21 mouse cellular contexts compared by ENCODE assay signal in genomic region chr8:55102195-55102594, GRCm38 (mm10).
DNase-seq lines count a peak whose midpoint lies in the region; ATAC-seq and TF ChIP-seq lines count a peak whose summit lies in the region.
"Had no signal": no experiment of that assay in that cellular context is flagged by ENCODE, and none has a peak within 500 bp of the region (broad histone marks: within the 10 kb centered on the region; RNA-seq: fewer than 3 reads in every experiment).

No protein-coding gene starts in this region.

- H3K27ac ChIP-seq in forebrain, embryonic 13.5 days: no peak overlapping the region
- no peak overlapping the region for H3K27ac ChIP-seq in forebrain, embryonic 12.5 days
- no peak overlapping the region for H3K27ac ChIP-seq in hindbrain, embryonic 13.5 days
- no peak overlapping the region for H3K27ac ChIP-seq in hindbrain, postnatal 0 days
- H3K27ac ChIP-seq in midbrain, embryonic 15.5 days: no peak overlapping the region
- no peak overlapping the region for H3K27ac ChIP-seq in midbrain, postnatal 0 days (ENCODE audit: low read depth, low read length)
- H3K27ac ChIP-seq in forebrain, postnatal 0 days (ENCODE audit: low read depth, low read length): no peak overlapping the region
- H3K27ac ChIP-seq: embryonic facial prominence, embryonic 12.5 days; heart, adult 2 months; heart, embryonic 15.5 days; hindbrain, embryonic 14.5 days had no signal

- no peaks in the 10 kb centered on the region for H3K27me3 ChIP-seq in forebrain, embryonic 13.5 days
- H3K27me3 ChIP-seq in forebrain, embryonic 12.5 days: no peaks in the 10 kb centered on the region
- no peaks in the 10 kb centered on the region for H3K27me3 ChIP-seq in hindbrain, embryonic 13.5 days
- no peaks in the 10 kb centered on the region for H3K27me3 ChIP-seq in hindbrain, postnatal 0 days (ENCODE audit: insufficient read depth, low read length)
- no peaks in the 10 kb centered on the region for H3K27me3 ChIP-seq in midbrain, embryonic 15.5 days (replicated peaks)
- no peaks in the 10 kb centered on the region for H3K27me3 ChIP-seq in midbrain, postnatal 0 days (ENCODE audit: insufficient read depth, low read length)
- H3K27me3 ChIP-seq in forebrain, postnatal 0 days (ENCODE audit: insufficient read depth, low read length): no peaks in the 10 kb centered on the region
- H3K27me3 ChIP-seq: embryonic facial prominence, embryonic 12.5 days; heart, embryonic 15.5 days had no signal

- ATAC-seq in forebrain, embryonic 13.5 days: peak; percentile 76
- ATAC-seq in forebrain, embryonic 12.5 days (ENCODE audit: low FRiP score): no peak
- 0 out of 2 replicates have a peak, but pooled peaks have one; percentile 36 for ATAC-seq in hindbrain, embryonic 13.5 days (ENCODE audit: low FRiP score)
- ATAC-seq in hindbrain, postnatal 0 days: no peak
- ATAC-seq in midbrain, embryonic 15.5 days (replicated peaks): peak; percentile 41; the same call in 1 of the 2 replicates
- no peak for ATAC-seq in midbrain, postnatal 0 days (ENCODE audit: low FRiP score)
- ATAC-seq in forebrain, postnatal 0 days: peak; percentile 51
- ATAC-seq in monocyte, adult 5-6 weeks (replicated peaks; ENCODE audit: insufficient number of reproducible peaks, low FRiP score, low TSS enrichment, poor library complexity, severe bottlenecking): no peak
- ATAC-seq: activated CD4-positive, CD25-positive, alpha-beta regulatory T cell, adult 4 months; intestine, embryonic 16.5 days had no signal

- H3K4me3 ChIP-seq in forebrain, embryonic 13.5 days: no peak overlapping the region
- no peak overlapping the region for H3K4me3 ChIP-seq in forebrain, embryonic 12.5 days (replicated peaks)
- no peak overlapping the region for H3K4me3 ChIP-seq in hindbrain, embryonic 13.5 days
- no peak overlapping the region for H3K4me3 ChIP-seq in hindbrain, postnatal 0 days (ENCODE audit: low read length)
- H3K4me3 ChIP-seq in midbrain, embryonic 15.5 days: no peak overlapping the region
- H3K4me3 ChIP-seq in midbrain, postnatal 0 days (ENCODE audit: low read depth, low read length): no peak overlapping the region
- H3K4me3 ChIP-seq in forebrain, postnatal 0 days (ENCODE audit: low read depth, low read length): no peak overlapping the region
- H3K4me3 ChIP-seq: embryonic facial prominence, embryonic 12.5 days; heart, adult 2 months; heart, embryonic 15.5 days had no signal

- H3K9ac ChIP-seq in forebrain, embryonic 13.5 days: no peak overlapping the region
- H3K9ac ChIP-seq in forebrain, embryonic 12.5 days: no peak overlapping the region
- H3K9ac ChIP-seq in hindbrain, embryonic 13.5 days: no peak overlapping the region
- H3K9ac ChIP-seq in hindbrain, postnatal 0 days (replicated peaks; ENCODE audit: low read length): no peak overlapping the region
- no peak overlapping the region for H3K9ac ChIP-seq in midbrain, embryonic 15.5 days
- H3K9ac ChIP-seq in midbrain, postnatal 0 days (replicated peaks; ENCODE audit: low read length, poor library complexity, severe bottlenecking): no peak overlapping the region
- no peak overlapping the region for H3K9ac ChIP-seq in forebrain, postnatal 0 days
- H3K9ac ChIP-seq: embryonic facial prominence, embryonic 12.5 days; heart, embryonic 15.5 days; hindbrain, embryonic 14.5 days had no signal

- TF ChIP-seq CTCF in hindbrain, postnatal 0 days (IDR thresholded peaks at IDR 0.05; ENCODE audit: low read depth): no peak
- no peak for TF ChIP-seq CTCF in midbrain, postnatal 0 days (IDR thresholded peaks at IDR 0.05)
- no peak for TF ChIP-seq CTCF in forebrain, postnatal 0 days (IDR thresholded peaks at IDR 0.05; ENCODE audit: low read depth)

- H3K4me1 ChIP-seq in forebrain, embryonic 13.5 days: no peaks in the 10 kb centered on the region
- no peaks in the 10 kb centered on the region for H3K4me1 ChIP-seq in forebrain, embryonic 12.5 days
- no peaks in the 10 kb centered on the region for H3K4me1 ChIP-seq in hindbrain, embryonic 13.5 days (replicated peaks)
- no peaks in the 10 kb centered on the region for H3K4me1 ChIP-seq in hindbrain, postnatal 0 days (ENCODE audit: insufficient read depth, low read length)
- no peaks in the 10 kb centered on the region; the same call in 1 of the 2 replicates for H3K4me1 ChIP-seq in midbrain, embryonic 15.5 days
- H3K4me1 ChIP-seq in midbrain, postnatal 0 days (ENCODE audit: insufficient read depth, low read length): no peaks in the 10 kb centered on the region
- H3K4me1 ChIP-seq in forebrain, postnatal 0 days (ENCODE audit: insufficient read depth): no peaks in the 10 kb centered on the region
- H3K4me1 ChIP-seq: embryonic facial prominence, embryonic 12.5 days; heart, embryonic 15.5 days had no signal

- H3K36me3 ChIP-seq in forebrain, embryonic 13.5 days (ENCODE audit: poor library complexity, severe bottlenecking): no peaks in the 10 kb centered on the region
- H3K36me3 ChIP-seq in forebrain, embryonic 12.5 days (replicated peaks): no peaks in the 10 kb centered on the region
- H3K36me3 ChIP-seq in hindbrain, embryonic 13.5 days: no peaks in the 10 kb centered on the region
- H3K36me3 ChIP-seq in hindbrain, postnatal 0 days (ENCODE audit: insufficient read depth, low read length): no peaks in the 10 kb centered on the region
- H3K36me3 ChIP-seq in midbrain, embryonic 15.5 days (replicated peaks): no peaks in the 10 kb centered on the region
- no peaks in the 10 kb centered on the region for H3K36me3 ChIP-seq in midbrain, postnatal 0 days (ENCODE audit: insufficient read depth, low read length)
- H3K36me3 ChIP-seq in forebrain, postnatal 0 days (ENCODE audit: insufficient read depth): no peaks in the 10 kb centered on the region
- H3K36me3 ChIP-seq: embryonic facial prominence, embryonic 12.5 days; heart, embryonic 15.5 days had no signal

- DNase-seq in hindbrain, postnatal 0 days (ENCODE audit: low spot score): no peak
- no peak for DNase-seq in midbrain, postnatal 0 days (ENCODE audit: low spot score)
- no peak for DNase-seq in forebrain, postnatal 0 days
- DNase-seq: adrenal gland, postnatal 14 days; cerebellum, adult 11 months; cerebellum, adult 9-10 months; cerebellum, postnatal 25 days; gastrocnemius, postnatal 14 days; heart, adult 2 months; heart, postnatal 14 days had no signal

- H3K9me3 ChIP-seq in forebrain, embryonic 13.5 days (replicated peaks): no peaks in the 10 kb centered on the region
- no peaks in the 10 kb centered on the region for H3K9me3 ChIP-seq in forebrain, embryonic 12.5 days
- H3K9me3 ChIP-seq in hindbrain, embryonic 13.5 days: no peaks in the 10 kb centered on the region
- H3K9me3 ChIP-seq in hindbrain, postnatal 0 days (ENCODE audit: low read length): no peaks in the 10 kb centered on the region
- no peaks in the 10 kb centered on the region for H3K9me3 ChIP-seq in midbrain, embryonic 15.5 days
- H3K9me3 ChIP-seq in midbrain, postnatal 0 days (ENCODE audit: low read length): no peaks in the 10 kb centered on the region
- H3K9me3 ChIP-seq in forebrain, postnatal 0 days (ENCODE audit: low read length): no peaks in the 10 kb centered on the region
- H3K9me3 ChIP-seq: embryonic facial prominence, embryonic 12.5 days; heart, embryonic 15.5 days had no signal

- no peak overlapping the region for H3K4me2 ChIP-seq in forebrain, embryonic 13.5 days
- no peak overlapping the region for H3K4me2 ChIP-seq in forebrain, embryonic 12.5 days
- no peak overlapping the region for H3K4me2 ChIP-seq in hindbrain, embryonic 13.5 days
- no peak overlapping the region for H3K4me2 ChIP-seq in hindbrain, postnatal 0 days (ENCODE audit: low read depth, low read length)
- no peak overlapping the region for H3K4me2 ChIP-seq in midbrain, embryonic 15.5 days
- H3K4me2 ChIP-seq in midbrain, postnatal 0 days (ENCODE audit: low read depth, low read length, poor library complexity, severe bottlenecking): no peak overlapping the region
- no peak overlapping the region for H3K4me2 ChIP-seq in forebrain, postnatal 0 days (ENCODE audit: low read depth)
- H3K4me2 ChIP-seq: embryonic facial prominence, embryonic 12.5 days; heart, embryonic 11.5 days; heart, embryonic 15.5 days; hindbrain, embryonic 14.5 days had no signal

Comparison
In these comparisons a context has a peak if more than half of its experiments do, and no peak if none do; other contexts are left out.
1. ATAC-seq: peak in forebrain, embryonic 13.5 days (single experiment), hindbrain, embryonic 13.5 days (single experiment), midbrain, embryonic 15.5 days (single experiment) and forebrain, postnatal 0 days (single experiment); none in forebrain, embryonic 12.5 days (single experiment), hindbrain, postnatal 0 days (single experiment), midbrain, postnatal 0 days (single experiment) and monocyte, adult 5-6 weeks (single experiment).